Mouse (Mus musculus) left cerebral cortex, adult 2 months (tissue): ENCODE data around the gene Samhd1. TPM values are rescaled to one million over a fixed set of nuclear protein-coding genes. Genes with fewer than 3 reads are reported as not detected.

Experiments
- DNase-seq, 2 experiments: peaks; one replicate each; pipeline ENCODE4 v3.0.0; 2021 to 2022; ENCODE audit warnings: low spot score in 2 of 2, mixed read lengths in 1 of 2; ENCODE audit errors: extremely low spot score in 1 of 2
- H3K27ac ChIP-seq: fragments of 200-600 bp; 2 replicates; pipeline ENCODE4 v1.8.1; 2022
- H3K4me3 ChIP-seq: fragments of 200-600 bp; 2 replicates; pipeline ENCODE4 v1.8.1; 2022
- CTCF ChIP-seq: fragments of 200-600 bp; IDR thresholded peaks from 2 replicates; pipeline ENCODE4 v1.8.1; 2022; ENCODE audit warnings: antibody characterized with exemption, mild to moderate bottlenecking, moderate library complexity
- intact Hi-C: fragments of 180-260 bp; cut with DNase I; formaldehyde crosslinking; loops from one replicate; pipeline ENCODE4 v1.15.1; 2025
- total RNA-seq, 2 experiments: library from RNA; stranded (reverse); gene quantifications; 2 replicates each; pipeline ENCODE4 v1.2.3; 2021

The Samhd1 gene
- total RNA-seq, 2 experiments from 2014 or later: 12.7 to 12.9 TPM

GRCm38 (mm10) chr2:157054816-157055215, 80.2 kb downstream of the Samhd1 start:
- Histone ChIP-seq H3K4me3 (no peak overlapping the region), H3K27ac (peak overlapping the region; percentile 37; the same call in 1 of the 2 replicates)
- intact Hi-C loops: no loop called here
- TF ChIP-seq CTCF: no peak
- DNase-seq: peak in 1 of 2 experiments; percentile 54

GRCm38 (mm10) chr2:157054297-157054696, 80.8 kb downstream of the Samhd1 start:
- DNase-seq: no peak
- H3K4me3 ChIP-seq: no peak overlapping the region
- intact Hi-C loops: no loop called here
- peak overlapping the region; percentile 37; the same call in 1 of the 2 replicates for H3K27ac ChIP-seq
- no peak for TF ChIP-seq CTCF

- no peak overlapping the region for H3K4me3 ChIP-seq
- DNase-seq: no peak
- no peak overlapping the region for H3K27ac ChIP-seq
- peak; percentile 51 for TF ChIP-seq CTCF
- intact Hi-C loops: no loop called here
Measured at GRCm38 (mm10) chr2:157053787-157054186, 81.3 kb downstream of the Samhd1 start.

- Histone ChIP-seq H3K4me3 (no peak overlapping the region), H3K27ac (no peak overlapping the region)
- intact Hi-C loops: no loop called here
- no peak for TF ChIP-seq CTCF
- DNase-seq: no peak
Measured at GRCm38 (mm10) chr2:157053124-157053523, 81.9 kb downstream of the Samhd1 start.

- H3K4me3 ChIP-seq: no peak overlapping the region
- intact Hi-C loops: no loop called here
Measured at GRCm38 (mm10) chr2:157052448-157052847, 82.6 kb downstream of the Samhd1 start.

GRCm38 (mm10) chr2:157049831-157050243, 85.2 kb downstream of the Samhd1 start:
- peak in 1 of 2 experiments; percentile 54 for DNase-seq
- no peak for TF ChIP-seq CTCF
- intact Hi-C loops: loop anchor here (5.0 kb wide), 1 partner anchor 42 kb away; no protein-coding TSS in a partner anchor
- Histone ChIP-seq H3K4me3 (no peak overlapping the region), H3K27ac (peak overlapping the region; percentile 56)

More at GRCm38 (mm10) chr2:157052448-157052847, 82.6 kb downstream of the Samhd1 start:
- H3K27ac ChIP-seq: no peak overlapping the region
- no peak for DNase-seq
- TF ChIP-seq CTCF: no peak

GRCm38 (mm10) chr2:157048395-157049181, 86.5 kb downstream of the Samhd1 start:
- no peak for TF ChIP-seq CTCF
- peak; percentile 74 to 75 for DNase-seq
- intact Hi-C loops: loop anchor here (5.0 kb wide), 1 partner anchor 44 kb away; no protein-coding TSS in a partner anchor
- no peak overlapping the region for H3K4me3 ChIP-seq
- H3K27ac ChIP-seq: peak overlapping the region; percentile 56

Other genes starting within 250 kb of the Samhd1 start
- gene Sla2, start 248.1 kb downstream of the Samhd1 start, total RNA-seq: under 1 TPM; 0.41 to 0.51 TPM
- gene Ndrg3, start 143.2 kb downstream of the Samhd1 start, total RNA-seq: 100 to 1,000 TPM; 457 to 473 TPM
- 1 to 10 TPM; 5.8 to 6.3 TPM for gene Dsn1, start 128.1 kb downstream of the Samhd1 start, total RNA-seq
- gene Soga1, start 56.0 kb downstream of the Samhd1 start, total RNA-seq: 10 to 100 TPM; 20.2 to 25.1 TPM
- gene Tldc2, start 48.2 kb downstream of the Samhd1 start, total RNA-seq: not detected
- 1 to 10 TPM; 1.6 to 2.4 TPM for gene Rbl1, start 69.3 kb upstream of the Samhd1 start, total RNA-seq
- gene Rpn2, start 143.8 kb upstream of the Samhd1 start, total RNA-seq: 100 to 1,000 TPM; 123 to 132 TPM
- 1 to 10 TPM; 1.6 to 2.4 TPM for gene Mroh8, start 144.3 kb upstream of the Samhd1 start, total RNA-seq
- gene Ghrh, start 212.2 kb upstream of the Samhd1 start, total RNA-seq: not detected
- 10 to 100 TPM; 57.3 to 58.1 TPM for gene Manbal, start 232.3 kb upstream of the Samhd1 start, total RNA-seq